Mouse (Mus musculus) right cerebral cortex, postnatal 10 days (tissue): ENCODE measurements at regions not wholly inside any gene's neighbourhood (a gene's known extent, or its start where the extent isn't known, plus 50 kb on each side); places are given as distances from the start of the nearest gene placed in this dataset.
A peak's percentile ranks its signal among the peaks of the same experiment; 100 is the strongest.

Source experiments
- DNase-seq, 2 experiments: peaks; one replicate each; pipeline ENCODE4 v3.0.0; 2021; ENCODE audit warnings: low spot score in 2 of 2

DNA sequence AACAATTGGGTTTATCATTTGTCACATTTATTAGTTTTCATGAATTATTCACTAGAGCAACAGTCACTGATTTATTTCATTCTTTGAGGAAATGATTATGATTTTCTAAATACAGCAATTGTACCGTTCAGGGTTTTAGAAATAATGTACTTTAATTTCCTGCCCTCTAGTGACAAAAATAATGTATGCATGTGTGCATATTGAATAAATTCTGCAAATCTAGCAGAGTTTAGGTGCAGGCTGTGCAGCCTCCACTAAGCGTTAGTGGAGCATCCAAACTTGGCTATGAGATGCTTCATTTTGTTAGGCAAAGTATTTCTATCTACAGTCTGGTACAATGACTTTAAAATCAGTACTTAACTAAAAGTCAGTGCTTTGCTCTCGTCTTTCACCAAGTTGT, 642.1 kb upstream of the A830018L16Rik start:
- no peak for DNase-seq

DNA sequence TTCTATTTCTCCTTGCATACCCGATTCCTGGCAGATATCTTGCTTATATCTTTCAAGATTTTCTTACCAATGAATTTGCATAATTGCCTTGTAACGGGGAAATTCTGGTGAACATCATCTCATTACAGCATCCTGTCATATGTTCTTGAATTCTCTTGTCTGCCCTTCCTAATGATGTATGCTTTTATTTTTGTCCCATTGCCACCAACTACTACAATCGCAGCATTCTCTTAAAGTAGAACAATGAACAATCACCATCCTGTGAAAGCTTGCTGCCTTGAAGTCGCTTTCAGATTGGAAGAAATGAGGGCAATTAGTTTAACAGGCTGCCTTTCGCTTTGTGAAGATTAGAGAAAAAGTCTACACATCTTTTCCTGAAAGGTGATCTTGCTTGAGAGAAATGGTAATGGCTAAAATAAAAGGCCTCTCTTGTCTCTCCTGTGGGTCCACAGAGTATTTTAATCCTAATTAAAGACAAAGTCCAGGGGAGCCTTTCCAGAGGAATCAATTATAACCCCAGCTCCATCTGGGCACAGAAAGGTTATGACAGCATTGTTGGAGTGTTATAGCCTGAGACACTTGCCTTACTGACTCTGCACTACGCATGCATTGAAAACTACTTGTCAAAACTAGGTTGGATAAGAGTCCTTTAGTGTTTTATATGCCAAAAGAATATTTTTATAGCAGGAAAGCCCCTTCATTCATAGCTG, 619.7 kb upstream of the A830018L16Rik start:
- DNase-seq = no peak

DNA sequence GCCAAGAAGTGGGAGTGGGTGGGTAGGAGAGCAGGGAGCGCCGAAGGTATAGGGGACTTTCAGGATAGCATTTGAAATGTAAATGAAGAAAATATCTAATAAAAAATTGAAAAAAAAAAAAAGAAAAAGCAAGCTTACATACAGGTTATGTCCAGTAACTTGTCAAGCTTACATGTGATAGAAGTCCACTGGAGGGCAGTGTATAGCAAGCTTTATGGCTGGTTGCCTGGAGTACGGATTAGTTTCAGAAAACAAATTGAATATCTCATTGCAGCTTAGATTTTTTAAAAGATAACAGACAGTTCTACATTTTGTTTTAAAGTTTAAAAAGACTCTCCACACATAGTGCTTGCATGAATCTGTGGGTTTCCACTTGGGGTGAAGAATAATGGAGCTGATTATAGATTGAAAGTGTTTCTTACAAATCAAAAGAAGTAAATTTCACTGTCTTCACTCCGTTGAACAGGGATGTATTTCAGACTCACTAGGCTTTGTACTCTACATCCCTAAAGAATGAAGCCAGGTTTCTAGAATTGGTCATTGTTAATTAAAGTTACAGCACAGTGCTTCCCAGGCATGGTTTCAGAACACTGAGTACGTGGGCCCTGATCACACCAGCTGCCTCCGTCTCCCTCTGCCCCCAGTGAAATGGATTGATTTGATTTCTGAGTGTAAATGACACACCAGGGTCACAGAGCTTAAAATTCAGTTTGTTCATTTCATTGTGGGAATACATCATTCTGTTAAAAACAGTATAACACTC, 578.1 kb upstream of the A830018L16Rik start:
- peak; percentile 58 to 68 for DNase-seq

DNA sequence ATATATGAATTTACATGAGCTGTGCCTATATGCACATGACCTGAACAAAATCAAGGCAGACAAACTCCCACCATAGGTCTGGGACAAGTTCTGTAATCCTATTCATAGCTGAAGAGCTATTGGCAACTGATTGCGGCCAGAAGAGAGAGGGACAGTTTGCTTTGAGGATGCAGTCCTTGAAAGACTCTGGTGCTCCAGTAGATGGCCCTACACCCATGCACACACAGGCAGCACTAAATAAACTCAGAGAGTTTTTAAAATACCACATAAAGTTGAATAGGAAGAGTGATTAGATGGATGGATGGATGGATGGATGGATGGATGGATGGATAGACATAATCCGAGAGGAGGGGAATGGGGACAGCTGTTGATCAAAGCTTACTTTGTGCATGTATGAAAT, 576.7 kb upstream of the A830018L16Rik start:
- peak; percentile 38 to 39 for DNase-seq

DNA sequence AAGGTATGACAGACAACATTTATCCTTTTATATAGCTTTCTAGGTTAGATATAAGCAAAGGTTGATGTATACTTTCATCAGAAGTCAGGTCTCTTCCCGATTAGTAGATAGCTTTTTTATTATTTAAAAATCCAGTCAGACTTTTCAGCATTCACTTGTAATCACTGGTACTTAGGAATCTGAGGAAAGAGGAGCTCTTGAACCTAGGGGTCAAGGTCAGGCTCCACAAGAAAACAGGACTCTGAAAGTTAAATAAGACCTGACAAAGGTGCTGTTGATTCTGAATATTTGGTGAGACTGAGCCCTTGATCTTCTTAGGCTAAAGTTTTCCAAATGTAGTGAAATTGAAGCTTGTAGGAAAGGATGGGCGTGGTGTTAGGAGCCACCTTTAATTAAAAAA, 561.0 kb upstream of the A830018L16Rik start:
- DNase-seq = no peak

DNA sequence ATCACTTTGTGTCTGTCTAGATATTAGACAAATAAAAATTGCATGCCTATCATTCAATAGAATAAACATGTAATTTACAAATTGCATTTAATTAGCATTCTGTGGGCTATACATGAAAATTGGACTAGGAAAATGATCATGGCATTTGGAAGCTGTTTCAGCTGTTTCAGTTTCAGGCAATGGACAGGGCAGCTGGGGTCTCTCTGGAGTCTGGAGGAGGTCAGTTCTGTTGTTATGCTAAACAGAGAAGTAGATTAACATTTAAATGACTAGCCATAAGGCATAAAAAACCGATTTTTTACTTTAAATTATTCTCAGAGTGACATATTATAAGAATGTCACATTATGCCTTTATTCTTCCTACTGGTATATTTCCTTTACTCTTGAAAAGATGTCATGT, 559.4 kb upstream of the A830018L16Rik start:
- DNase-seq = no peak

GRCm38 (mm10) chr1:10871163-10871853, 542.6 kb upstream of the A830018L16Rik start:
- peak; percentile 56 to 66 for DNase-seq

- DNase-seq = no peak
Observed at GRCm38 (mm10) chr1:10872266-10872665, 541.6 kb upstream of the A830018L16Rik start.

DNA sequence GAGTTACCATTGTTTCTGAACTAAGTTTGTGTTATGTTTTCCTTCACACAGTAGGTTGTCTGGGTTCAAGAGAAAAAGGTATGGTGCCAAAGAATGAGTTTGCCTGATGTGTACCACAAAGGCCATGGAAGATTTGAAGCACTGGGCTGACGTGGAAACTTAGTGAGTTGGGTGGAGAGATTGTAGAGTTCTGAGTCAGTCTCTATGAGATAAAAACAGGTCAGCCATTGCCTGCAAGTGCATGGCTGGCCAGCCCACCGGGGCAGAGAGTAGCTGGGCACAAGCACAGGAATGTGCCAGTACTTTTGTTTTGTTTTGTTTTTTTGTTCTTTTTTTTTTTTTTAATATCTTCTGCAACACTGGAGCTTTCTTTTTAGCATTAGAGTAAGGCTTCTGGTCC, 541.2 kb upstream of the A830018L16Rik start:
- DNase-seq = no peak

- DNase-seq = peak in 1 of 2 experiments; percentile 26
Observed at GRCm38 (mm10) chr1:10877391-10878170, 536.3 kb upstream of the A830018L16Rik start.

DNA sequence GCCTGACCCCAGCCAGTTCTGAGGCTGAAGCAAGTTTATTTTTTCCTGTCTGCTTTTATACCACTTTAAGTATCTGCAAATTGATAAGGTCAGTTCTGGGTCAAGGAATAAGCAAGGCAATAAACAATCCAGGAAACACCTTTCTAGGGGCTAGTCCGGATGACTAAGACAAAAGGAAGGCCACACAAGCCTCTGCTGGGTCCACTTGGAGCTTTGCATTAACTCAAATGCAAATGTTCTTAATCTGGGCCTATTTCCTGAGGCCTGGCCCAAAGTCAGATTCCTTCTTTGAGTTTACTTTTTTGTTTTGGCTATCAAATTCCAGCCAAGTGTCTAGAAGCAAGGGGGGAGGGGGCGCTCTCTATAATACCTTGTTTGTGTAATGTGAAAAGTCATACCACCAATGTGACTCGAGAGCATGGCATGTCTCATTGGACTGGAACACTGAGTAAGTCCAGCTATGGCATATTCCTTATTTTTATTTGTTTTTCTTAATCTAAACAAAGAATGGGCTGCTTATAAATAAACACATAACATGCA, 535.6 kb upstream of the A830018L16Rik start:
- no peak for DNase-seq

- DNase-seq = no peak
Observed at GRCm38 (mm10) chr1:10880026-10880727, 533.7 kb upstream of the A830018L16Rik start.

GRCm38 (mm10) chr1:10898806-10899205, 515.1 kb upstream of the A830018L16Rik start:
- no peak for DNase-seq

DNA sequence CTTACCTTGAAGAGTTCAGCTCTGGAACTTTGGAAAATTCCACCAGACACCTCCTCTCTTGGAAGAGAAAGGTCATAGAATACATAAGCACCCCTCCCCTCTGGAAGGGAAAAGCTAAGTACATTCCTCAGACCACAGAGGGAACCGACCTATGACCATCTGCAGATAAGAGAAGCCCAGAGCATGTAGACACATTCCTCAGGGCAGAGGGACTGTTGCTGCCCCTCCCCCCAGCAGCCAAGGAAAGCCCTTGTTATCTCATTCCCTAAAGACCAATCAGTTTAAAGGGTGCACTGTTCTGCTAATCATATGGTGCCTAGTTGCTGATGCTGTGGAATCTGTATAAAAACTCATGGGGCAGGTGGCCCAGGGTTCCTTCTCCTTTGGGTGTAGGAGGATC, 511.2 kb upstream of the A830018L16Rik start:
- DNase-seq = no peak

DNA sequence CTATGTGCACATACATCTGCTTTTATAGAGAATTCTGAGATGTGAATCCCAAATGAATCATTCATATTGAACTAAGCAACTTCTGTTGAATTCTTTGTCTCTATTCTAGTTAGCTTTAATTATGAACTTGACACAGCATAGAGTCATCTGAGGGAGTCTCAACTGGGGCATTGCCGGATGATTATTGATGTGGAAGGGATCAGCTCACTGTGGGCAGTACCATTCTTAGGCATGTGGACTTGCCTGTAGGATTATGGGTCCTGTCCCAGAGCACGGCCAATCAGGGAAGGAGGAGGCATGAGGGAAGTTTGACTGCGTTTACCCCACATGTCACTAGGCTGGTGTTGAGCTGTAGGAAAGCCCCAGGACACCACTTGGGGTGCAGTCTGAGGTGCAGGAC, 493.9 kb upstream of the A830018L16Rik start:
- no peak for DNase-seq

GRCm38 (mm10) chr1:10932378-10933077, 481.4 kb upstream of the A830018L16Rik start:
- DNase-seq = no peak

- DNase-seq = no peak
Observed at GRCm38 (mm10) chr1:10933206-10933605, 480.7 kb upstream of the A830018L16Rik start.

- DNase-seq = no peak
Observed at GRCm38 (mm10) chr1:10938436-10938835, 475.5 kb upstream of the A830018L16Rik start.

DNA sequence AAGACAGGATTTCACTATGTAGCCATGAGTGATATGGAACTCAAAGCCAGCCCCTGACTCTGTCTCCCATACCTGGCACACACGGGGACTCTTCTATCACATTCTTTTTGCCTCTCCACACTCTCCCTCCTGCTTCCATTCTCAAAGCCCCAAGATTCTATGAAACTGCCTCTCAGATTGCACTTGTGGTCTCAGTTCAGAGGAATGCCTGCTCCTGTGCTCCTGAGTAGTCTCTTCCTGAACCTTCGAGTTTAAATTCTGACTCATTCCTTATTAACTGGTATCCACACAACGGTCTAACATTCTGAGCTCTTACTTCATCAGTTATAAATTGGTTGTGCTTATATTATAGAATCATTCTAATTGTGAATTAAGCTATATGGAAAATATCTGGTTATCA, 473.6 kb upstream of the A830018L16Rik start:
- no peak for DNase-seq

DNA sequence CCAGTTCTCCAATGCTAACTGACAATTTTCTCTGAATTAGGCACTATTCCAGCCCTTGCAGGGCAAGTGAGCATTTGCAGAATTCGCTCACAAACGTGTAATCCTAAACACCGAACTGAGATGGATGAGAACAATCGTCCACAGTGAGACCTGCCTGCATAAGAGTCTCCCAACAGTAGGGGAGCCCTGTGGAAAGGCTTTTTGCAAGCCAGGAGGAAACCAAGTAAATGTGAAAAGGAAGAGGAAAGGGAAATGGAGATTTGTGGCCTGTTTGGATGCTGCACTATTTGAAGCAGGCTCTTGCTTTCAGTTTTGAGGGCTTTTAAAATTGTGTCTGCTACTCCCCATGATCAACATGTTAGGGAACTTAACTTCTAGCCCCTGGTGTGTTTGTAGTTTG, 470.9 kb upstream of the A830018L16Rik start:
- DNase-seq = no peak
